8 mouse cellular contexts compared by ENCODE assay signal in genomic region chr5:144256888-144257287, GRCm38 (mm10). TPM values are rescaled to one million over a fixed set of nuclear protein-coding genes. Genes with fewer than 3 reads are reported as not detected.
DNase-seq lines count a peak whose midpoint lies in the region; ATAC-seq lines count a peak whose summit lies in the region.

No protein-coding gene starts in this region.

- peak overlapping the region; percentile 84; the same call in 1 of the 2 replicates for H3K9ac ChIP-seq in limb, embryonic 15.5 days
- peak overlapping the region; percentile 90; the same call in 1 of the 2 replicates for H3K9ac ChIP-seq in stomach, embryonic 15.5 days

- no peaks in the 10 kb centered on the region for H3K9me3 ChIP-seq in limb, embryonic 15.5 days
- no peaks in the 10 kb centered on the region for H3K9me3 ChIP-seq in stomach, embryonic 15.5 days

- peaks cover 12% of the 10 kb centered on the region; the same call in 1 of the 2 replicates for H3K36me3 ChIP-seq in limb, embryonic 15.5 days
- H3K36me3 ChIP-seq in stomach, embryonic 15.5 days = no peaks in the 10 kb centered on the region

- peak overlapping the region; percentile 77 for H3K4me2 ChIP-seq in limb, embryonic 15.5 days
- peak overlapping the region; percentile 71 for H3K4me2 ChIP-seq in stomach, embryonic 15.5 days

- ATAC-seq in limb, embryonic 15.5 days (ENCODE audit: insufficient number of reproducible peaks, low FRiP score, low TSS enrichment, low read depth) = no peak
- no peak for ATAC-seq in stomach, embryonic 15.5 days (ENCODE audit: insufficient read depth, low FRiP score, low read depth)

- H3K27me3 ChIP-seq in limb, embryonic 15.5 days = no peaks in the 10 kb centered on the region
- no peaks in the 10 kb centered on the region for H3K27me3 ChIP-seq in stomach, embryonic 15.5 days (replicated peaks)

- peaks cover 57% of the 10 kb centered on the region for H3K4me1 ChIP-seq in limb, embryonic 15.5 days
- H3K4me1 ChIP-seq in stomach, embryonic 15.5 days = peaks cover 42% of the 10 kb centered on the region

- WGBS in limb, embryonic 15.5 days = 5% methylated on average over 1 of the region's 1 CpGs
- WGBS in stomach, embryonic 15.5 days = 6% methylated on average over 1 of the region's 1 CpGs

- H3K4me3 ChIP-seq in limb, embryonic 15.5 days = peak overlapping the region; percentile 90
- peak overlapping the region; percentile 90 for H3K4me3 ChIP-seq in stomach, embryonic 15.5 days (replicated peaks)

- H3K27ac ChIP-seq in limb, embryonic 15.5 days = peak overlapping the region; percentile 93
- H3K27ac ChIP-seq in stomach, embryonic 15.5 days = peak overlapping the region; percentile 94

- peak; percentile 24 to 56 for DNase-seq in adrenal gland, adult (ENCODE audit: inconsistent age in 2 of 2, low spot score in 1 of 2)
- no peak for DNase-seq in adrenal gland, postnatal 36 days
- peak; percentile 5 for DNase-seq in right cerebral cortex, postnatal 25 days
- DNase-seq in right cerebral cortex, adult 2 months (ENCODE audit: low spot score in 2 of 2) = no peak
- DNase-seq in cerebellum, adult 9-11 months = no peak
- no peak for DNase-seq in adrenal gland, postnatal 10 days

RNA-seq across cellular contexts. Expression of gene Bri3, which starts 12.7 kb away (rescaled TPM):
- 100 to 1,000 TPM; 115 to 151 TPM for total RNA-seq in adrenal gland, postnatal 36 days (2021)
- 81.5 and 97.3 TPM in 2 replicates for polyA plus RNA-seq in limb, embryonic 15.5 days (2015; fragmentation: Nextera tagmentation; extraction: Ambion mirVana)
- polyA plus RNA-seq in stomach, embryonic 15.5 days (2015; fragmentation: Nextera tagmentation; extraction: Ambion mirVana) = 125 and 133 TPM in 2 replicates
- 100 to 1,000 TPM; 116 to 124 TPM for total RNA-seq in adrenal gland, postnatal 10 days (2021)

RNA-seq across cellular contexts. Expression of gene Tecpr1, which starts 33.5 kb away (rescaled TPM):
- total RNA-seq in adrenal gland, postnatal 36 days (2021) = 100 to 1,000 TPM in 1 of 2 experiments, 10 to 100 TPM in 1; 92.8 to 111 TPM
- 21.7 and 23.3 TPM in 2 replicates for polyA plus RNA-seq in limb, embryonic 15.5 days (2015; fragmentation: Nextera tagmentation; extraction: Ambion mirVana)
- polyA plus RNA-seq in stomach, embryonic 15.5 days (2015; fragmentation: Nextera tagmentation; extraction: Ambion mirVana) = 21.2 and 21.7 TPM in 2 replicates
- 10 to 100 TPM; 56.9 to 67.2 TPM for total RNA-seq in adrenal gland, postnatal 10 days (2021)

Comparison
In these comparisons a context has a peak if more than half of its experiments do, and no peak if none do; other contexts are left out.
1. DNase-seq: peak in adrenal gland, adult (2 of 2) and right cerebral cortex, postnatal 25 days (single experiment); none in adrenal gland, postnatal 36 days (0 of 2), right cerebral cortex, adult 2 months (0 of 2), cerebellum, adult 9-11 months (single experiment) and adrenal gland, postnatal 10 days (single experiment).